Mouse (Mus musculus): ENCODE measurements at regions not wholly inside any gene's neighbourhood (a gene's known extent, or its start where the extent isn't known, plus 50 kb on each side); places are given as distances from the start of the nearest gene placed in this dataset.

DNA sequence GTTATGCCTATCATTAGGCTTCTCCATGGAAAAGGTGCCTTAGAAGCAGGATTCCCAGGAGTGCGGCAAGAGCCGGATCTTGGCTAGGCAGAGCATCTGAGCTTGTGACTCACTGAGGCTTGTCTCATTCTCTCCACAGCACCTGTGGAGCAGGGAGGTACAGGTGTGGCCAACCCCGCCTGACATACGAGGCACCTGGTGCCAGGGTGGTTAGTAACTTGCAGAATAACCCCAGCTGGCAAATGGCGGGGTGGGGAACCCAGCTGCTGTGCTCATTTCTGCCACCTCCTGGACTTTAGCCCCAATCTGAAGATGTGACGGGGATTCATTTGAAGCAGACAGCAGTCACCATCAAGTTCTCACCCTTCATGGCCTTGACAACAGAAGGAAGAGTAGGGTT is 96.2 kb downstream of the Pdgfra start:
- no peak for DNase-seq

DNA sequence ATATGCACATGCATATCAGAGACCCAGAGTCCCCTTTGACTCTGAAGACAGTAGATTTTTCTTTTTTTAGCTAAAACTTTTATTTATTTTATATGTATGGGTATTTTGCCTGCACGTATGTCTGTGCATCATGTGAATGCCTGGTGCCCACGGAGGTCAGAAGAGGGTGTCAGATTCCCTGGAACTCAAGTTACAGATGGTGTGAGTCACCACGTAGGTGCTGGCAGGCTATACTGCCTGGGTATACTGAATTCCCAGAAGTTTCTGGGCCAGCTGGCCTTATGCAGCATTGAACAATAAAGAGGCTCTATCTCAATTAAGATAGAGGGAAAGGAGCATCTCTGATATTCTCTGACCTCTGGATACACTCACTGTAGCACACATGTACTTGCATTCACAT is 97.6 kb downstream of the Pdgfra start:
- DNase-seq = no peak

DNA sequence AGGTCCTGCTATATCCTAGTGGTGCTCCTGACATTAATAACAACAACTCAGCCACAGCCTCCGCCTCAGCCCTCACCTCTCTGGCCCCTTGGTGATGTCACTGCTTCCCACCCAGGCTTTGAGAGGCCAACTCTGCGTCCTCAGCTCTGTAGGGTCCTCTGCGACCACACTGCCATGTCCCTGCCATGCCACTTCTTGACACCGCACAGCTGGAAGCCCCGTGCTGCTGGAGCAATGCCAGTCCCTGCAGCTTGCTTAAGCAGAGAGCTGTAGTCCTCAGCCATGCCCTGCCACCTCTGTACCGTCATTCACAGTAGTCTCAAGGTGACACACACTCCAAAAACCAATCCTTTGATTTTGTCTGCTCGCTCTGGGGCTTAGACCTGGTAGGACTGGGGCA is 101.3 kb downstream of the Pdgfra start:
- DNase-seq = peak in 1 of 2 experiments; percentile 9

DNA sequence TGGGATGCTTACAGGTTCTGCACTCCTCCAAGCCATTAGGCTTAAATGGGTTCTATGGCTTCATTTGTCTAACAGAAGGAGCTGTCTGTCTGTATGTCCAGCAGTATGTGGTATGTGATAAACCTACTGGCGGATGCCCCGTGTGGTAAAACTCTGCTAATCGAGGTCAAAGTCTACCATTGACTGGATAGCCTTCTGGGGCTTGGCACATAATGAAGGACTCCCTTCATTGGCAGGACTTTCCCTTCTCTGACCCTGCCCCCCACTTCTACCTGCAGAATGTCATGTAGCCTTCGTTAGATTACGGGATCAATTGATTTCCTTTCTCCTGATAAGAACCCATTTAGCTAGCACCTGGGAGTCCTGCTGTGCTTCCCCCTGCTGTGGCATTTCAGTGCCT is 101.7 kb downstream of the Pdgfra start:
- no peak for DNase-seq

DNA sequence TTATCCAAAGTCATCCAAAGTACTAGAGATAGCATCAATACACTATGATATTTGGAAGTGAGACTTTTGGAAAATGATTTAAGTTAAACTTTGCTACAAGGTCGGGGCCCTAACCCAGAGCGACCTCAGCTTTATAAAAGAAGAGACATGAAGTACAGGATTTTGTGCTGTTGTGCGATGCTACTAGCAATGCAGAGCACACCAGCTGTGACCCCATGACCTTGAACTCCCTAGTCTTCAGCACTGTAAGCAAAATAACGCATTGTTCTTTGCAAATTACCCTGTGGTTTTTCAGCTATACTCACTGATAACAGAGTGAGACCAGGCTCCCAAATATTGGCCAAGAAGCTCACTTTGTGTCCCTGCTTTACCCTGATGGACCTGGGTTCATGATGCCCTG is 104.1 kb downstream of the Pdgfra start:
- peak in 1 of 2 experiments; percentile 9 for DNase-seq

DNA sequence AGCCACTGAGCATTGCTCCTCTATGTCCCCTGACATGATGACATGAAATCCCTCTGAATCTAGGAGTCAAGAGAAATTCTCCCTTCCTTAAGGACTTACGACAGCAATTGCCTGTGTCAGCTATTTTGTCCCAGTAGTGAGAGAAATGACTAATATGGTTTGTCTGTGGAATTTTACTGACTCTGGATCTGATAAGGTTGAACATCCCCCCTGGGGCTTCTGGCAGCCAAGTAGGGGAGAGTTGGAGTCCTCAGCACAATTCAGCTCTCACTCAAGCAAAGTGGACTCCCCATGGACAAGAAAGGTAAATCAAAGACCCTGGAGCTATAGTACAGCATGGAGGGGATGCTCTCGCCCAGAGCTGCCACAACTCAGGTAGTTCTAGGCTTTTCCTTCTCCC is 105.0 kb downstream of the Pdgfra start:
- peak; percentile 10 to 32 for DNase-seq

DNA sequence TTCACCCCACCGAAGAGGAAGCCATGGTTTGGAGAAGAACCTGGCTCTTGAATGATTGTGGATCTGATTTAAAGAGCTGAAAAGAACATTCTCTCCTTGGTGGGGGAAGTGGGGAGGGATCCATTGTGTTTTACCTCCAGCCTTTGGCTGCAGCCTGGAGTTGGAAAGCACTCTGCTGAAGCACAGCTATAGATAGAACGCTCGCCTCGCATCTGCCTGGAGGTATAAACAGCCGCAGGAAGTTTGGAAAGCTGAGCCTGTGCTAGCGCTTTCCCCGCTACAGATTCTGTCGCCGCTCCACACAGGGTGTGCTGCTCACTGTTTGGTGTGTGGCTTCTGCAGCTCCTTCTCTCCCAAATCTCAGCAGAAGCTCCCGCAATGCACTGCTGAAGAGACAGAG is 108.2 kb downstream of the Pdgfra start:
- no peak for DNase-seq

DNA sequence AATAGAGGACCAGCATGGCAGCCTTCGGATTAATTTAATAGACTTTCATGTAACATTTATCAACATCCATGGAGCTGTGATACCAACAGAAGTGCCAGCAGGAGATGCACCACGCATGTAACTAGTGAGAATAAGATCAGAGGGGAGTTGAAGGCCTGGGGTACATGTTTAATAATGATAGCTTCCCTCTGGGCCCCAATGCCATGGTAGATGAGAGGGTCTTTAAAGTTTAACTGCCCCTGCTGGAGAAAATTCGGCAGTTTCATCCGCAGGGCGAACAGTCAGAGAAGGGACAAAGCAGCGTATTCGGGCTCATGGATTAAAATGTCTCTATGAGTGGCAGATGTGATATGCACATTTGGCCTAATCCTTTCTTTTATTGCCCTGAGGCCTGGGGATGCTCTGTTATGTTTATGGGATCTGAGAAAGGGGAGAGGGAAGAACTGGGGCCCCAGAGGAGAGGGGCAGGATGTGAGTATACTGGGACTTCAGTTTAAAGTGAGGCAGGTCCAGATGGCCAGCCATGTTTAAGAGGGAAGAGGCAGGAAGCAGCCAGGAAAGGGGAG is 114.1 kb downstream of the Pdgfra start:
- DNase-seq = no peak

DNA sequence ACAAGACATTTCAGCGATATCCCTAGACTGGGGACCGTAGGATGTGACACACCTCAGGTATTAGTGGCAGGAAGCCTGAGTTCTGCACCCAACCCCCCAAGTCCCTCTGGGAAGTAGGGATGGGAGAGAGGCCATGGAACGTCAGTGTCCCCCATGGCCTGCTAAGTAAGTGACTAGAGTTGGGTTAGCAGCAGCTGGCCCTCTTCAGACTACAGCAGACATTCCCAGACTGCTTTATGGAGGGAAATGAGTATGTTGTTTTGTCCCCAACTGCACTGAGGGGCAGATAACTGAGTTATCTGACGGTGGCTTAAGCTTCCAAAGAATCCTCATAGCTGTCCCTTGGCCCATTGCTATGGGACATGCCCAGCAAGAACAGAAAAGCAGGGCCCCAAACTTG is 114.8 kb downstream of the Pdgfra start:
- DNase-seq = no peak

DNA sequence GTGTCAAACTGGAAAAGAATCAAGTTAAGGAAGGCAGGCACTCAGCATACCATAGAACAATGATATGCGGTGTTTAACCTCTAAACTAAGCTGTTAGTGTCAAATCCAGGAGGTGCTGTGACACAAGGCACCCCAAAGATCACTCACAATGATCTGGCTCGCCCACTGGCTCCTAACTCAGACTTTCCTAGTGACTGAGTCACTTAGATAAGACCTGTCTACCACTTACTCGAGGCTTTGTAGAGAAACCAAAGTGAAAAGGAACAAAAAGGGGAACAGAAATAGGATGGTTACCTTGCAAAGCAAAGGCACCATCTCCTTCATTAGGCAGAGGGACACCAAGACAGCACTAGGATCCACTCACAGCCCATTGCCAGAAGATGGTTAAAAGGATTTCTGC is 115.7 kb downstream of the Pdgfra start:
- DNase-seq = no peak

DNA sequence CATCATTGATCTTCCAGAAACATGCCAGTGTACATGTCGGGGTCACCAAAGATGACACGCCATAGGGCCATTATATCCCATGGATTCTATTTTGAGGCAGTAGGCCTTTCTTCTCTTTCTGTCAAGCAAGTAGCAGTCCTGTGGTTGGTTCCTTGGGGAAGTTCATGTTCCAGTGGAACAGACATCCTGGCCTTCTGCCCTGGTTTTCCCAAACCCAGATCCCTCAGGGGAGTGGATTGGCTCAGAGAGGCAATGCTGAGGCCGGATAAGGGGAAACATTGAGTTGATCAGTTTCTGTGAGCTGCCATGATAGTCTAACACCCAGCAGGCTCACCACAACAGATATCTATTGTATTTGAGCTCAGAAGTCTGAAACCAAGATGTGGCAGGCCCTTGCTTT is 125.9 kb downstream of the Pdgfra start:
- DNase-seq = peak in 1 of 2 experiments; percentile 13

DNA sequence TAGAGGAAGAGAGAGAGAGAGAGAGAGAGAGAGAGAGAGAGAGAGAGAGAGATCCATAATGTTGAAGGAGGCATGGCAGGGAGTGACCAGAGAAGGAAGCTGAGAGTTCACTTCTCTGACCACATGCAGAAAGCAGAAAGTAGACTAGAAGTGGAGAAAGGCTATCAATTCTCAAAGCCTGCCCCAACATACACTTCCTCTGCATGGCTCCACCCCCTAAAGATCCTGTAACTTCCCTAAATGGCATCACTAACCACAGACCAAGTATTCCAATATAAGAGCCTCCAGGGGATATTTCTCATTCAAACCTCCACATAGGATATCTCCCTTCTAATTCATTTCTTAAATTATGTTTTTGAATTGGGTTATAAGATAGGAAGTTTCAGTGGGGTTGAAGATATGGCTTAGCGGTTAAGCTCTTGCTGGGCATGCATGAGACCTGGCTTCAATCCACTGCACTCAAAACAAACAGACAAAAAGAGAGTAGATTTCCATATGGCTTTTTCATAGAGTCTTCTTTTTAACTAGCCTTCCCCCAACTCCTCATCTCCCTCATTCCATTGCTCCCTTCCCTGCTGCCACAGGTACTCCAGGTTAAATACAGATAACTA is 127.6 kb downstream of the Pdgfra start:
- no peak for DNase-seq

DNA sequence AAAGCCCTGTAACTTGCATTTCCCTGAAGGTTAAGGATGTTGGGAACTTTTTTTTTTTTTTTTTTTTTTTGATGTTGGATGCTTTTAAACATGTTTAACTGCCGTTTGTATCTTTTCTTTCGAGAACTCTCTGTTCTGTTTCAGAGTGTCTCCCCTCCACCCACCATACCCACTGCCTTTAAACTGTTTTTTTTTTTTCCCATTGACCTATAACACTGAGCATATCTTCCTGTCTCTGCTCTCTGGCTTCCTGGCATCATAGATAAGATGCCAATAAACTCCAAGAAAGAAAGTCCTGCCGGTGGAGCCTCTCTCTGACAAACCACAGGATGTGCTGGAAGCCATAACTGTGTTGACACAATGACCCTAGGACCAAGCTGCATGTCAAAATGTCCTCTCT is 128.6 kb downstream of the Pdgfra start:
- no peak for DNase-seq

DNA sequence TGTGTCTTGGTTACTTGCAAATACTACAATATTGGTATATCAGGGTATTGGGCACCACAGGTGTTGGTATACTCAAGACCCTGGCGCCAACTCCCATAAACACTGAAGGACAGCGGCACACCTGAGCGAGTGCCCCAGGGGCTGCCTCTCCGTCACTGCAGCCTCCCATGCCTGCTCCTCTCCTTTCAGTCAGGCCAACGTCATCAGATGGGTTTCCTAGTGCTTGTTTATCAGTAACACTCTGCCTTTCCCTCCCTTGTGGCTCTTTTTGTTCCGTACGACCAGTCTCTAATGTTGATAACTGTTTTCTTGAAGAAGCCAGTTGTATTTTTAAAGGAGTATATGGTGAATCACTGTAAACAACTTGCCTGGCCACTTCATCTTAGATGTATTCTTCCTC is 129.4 kb downstream of the Pdgfra start:
- DNase-seq = no peak

DNA sequence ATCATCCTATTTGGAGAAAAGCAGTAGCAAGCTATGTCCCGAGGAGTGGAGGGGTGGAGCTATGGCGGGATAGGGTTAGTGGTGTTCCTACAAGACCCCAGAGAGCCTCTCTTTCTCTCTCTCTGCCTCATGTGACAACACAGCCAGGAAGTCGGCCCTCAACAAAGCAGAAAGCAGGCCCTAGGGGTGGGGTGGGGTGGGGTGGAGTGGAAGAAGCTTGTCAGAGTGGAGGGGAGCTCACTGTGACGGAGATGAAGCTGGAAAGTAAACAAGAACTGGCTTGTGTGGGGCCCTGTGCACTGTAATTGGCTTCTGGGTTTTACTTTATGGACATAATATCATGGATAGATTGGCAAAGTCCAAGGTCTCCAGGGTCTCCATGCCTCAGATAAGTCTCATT is 130.5 kb downstream of the Pdgfra start:
- DNase-seq = no peak

DNA sequence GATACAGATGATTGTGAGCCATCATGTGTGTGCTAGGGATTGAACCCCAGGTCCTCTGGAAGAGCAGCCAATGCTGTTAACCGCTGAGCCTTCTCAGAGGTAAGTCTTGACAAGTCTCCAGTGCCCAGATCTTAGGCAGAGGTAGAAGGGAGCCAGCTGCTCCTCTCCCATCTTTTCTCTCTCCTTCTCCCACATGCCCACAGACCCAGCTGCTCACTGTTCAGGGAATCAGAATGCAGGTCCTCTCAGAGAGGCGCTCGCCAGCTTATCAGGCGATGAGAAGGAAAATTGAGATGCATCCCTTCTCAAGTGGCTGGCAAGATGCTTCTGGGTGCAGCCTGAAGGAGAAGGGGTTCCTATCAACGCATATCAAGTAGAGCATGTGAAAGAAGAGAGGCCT is 131.7 kb downstream of the Pdgfra start:
- DNase-seq = no peak

DNA sequence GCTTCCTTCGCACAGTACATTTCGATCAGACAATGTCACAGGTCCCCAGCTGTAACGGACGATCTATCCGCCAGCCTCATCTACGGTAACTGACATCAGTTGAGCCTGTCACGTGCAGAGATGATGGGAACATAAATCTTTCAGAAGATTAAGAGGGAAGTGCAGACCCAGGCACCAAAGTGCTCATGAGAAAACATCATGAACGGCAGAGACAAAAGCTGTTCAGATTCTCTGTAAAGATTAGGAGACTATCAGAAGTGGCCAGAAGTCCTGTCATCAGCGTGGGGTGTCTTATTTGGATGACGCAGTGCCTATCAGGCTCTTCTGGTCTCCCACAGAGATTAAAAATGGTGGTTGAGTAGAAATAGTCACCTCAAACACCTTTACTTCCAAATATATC is 133.9 kb downstream of the Pdgfra start:
- no peak for DNase-seq

DNA sequence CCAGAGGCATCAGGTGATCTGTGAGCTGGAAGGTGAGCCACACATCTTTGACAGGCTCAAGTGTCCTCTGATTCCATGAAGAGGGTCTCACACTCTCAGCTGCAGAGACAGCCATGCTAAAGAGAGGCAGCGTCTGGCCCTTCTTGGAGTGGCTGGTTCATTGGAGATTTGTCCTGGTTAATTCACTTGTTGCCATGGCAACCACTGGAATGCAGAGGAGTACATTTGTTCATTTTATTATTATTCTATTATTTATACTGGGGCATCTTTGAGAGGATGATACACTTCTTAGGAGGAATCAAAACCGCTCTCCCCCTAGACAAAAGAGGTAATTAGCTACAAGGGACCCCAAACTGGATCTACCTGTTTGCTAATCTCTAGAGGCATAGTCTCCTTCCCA is 143.6 kb downstream of the Pdgfra start:
- no peak for DNase-seq

DNA sequence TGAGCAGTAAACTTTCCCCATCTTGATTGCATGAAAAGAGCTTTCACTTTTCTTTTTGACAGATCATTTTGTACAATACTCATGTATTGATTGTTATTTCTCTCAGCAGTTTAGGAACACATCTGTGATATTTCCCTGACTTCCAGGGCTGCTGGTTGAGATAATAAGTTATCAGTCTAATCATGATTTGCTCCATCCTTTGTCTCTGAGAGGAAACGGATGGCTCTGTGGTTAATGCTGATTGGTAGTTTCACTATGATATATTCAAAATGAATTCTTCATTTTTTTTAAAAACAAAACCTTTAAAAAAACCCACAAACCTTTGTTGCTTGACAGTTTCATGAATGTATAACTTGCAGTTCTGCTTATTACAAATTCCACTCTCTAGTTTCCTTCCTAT is 160.8 kb downstream of the Pdgfra start:
- no peak for DNase-seq

DNA sequence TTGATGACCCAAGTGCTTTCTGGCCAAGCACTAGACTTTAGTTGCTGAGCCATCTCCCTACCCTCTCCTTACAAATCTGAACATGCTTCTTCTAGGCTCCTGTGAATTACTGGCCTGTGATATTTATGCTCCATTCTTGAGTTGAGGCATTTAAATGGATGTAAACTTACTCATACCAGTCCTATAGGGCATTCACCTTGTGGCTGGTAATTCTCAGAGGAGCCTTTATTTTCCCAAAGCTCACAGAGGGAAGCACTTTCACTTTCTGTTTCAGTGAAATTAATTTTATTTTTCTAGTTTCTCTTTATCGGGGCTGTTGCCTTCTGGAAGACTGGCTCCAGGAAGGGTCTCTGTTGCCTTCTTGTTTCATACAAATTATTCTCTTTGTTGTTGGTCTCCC is 163.9 kb downstream of the Pdgfra start:
- no peak for DNase-seq

DNA sequence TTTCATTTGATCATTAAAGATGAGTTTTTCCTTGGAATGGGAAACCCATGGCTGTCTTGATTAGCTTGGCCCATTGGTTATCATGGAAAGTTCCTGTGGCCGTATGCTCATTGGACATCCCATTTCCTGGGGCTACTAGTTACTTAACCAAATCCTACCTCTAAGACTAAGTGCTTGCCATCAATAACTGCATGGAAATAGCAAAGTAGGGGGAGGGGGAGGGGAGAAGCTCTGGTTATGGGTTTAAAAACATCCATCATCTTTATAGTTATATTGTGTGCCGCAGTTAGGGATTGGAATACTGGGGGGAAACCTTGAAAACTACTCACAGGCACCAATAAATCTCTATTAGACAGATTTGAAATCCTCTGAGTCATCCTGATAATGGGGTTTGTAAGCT is 168.4 kb downstream of the Pdgfra start:
- peak in 1 of 2 experiments; percentile 30 for DNase-seq

DNA sequence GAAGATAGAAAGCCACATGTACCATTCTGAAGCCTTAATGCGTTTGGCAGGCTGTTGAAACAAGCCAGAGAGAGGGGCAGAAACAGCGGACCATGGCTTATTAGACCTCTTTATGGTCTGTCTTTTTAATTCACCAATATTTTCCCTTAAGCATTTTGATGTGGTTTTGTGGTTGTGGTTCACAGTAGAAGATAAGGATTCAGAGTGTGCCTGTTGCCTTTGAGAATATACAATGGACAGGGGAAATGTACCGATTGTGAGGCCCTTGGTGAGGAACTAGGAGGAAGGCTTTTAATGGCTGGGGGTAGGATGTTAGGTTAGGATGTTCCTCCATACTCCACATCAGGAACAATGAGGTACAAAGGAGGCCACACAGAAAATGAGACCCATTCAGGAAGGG is 182.0 kb downstream of the Pdgfra start:
- DNase-seq = no peak

DNA sequence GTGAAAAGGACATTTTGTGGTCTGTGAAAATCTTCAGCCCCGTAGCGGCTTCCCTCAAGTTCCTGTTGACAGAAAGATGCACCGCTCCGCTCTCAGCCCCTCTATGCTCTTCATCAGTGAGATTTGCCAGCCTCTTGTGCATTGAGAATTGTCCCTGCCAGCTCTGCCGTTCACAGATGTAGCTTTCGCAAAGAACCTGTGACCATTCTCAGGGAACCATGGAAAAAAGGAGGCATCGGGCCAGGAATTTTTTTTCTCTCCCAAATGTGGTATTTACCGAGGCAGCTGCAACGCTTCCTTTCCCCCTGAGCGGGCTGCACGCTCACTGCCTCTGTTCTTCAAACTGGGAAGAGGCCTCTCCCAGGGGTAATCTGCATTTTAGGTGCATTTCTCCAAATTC is 184.4 kb downstream of the Pdgfra start:
- no peak for DNase-seq

DNA sequence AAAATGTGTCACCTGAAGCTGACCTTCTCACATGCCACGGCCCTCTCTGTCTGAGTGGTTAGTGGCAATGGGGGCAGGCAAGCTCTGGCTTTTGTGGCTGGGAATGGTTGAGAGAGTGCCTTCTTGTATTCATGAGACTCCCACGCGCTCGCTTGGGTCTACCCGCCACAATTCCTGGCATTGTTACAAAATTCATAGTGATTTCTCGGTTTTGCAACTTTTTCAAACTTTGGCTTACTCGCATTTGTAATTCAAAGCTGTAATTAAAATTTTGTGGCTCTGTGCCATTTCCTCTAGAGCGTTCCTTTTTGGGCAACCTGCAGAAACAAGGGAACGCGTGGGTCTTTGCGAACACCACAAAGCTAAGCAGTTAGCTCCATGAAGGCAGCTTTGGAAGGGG is 186.3 kb downstream of the Pdgfra start:
- DNase-seq = no peak

DNA sequence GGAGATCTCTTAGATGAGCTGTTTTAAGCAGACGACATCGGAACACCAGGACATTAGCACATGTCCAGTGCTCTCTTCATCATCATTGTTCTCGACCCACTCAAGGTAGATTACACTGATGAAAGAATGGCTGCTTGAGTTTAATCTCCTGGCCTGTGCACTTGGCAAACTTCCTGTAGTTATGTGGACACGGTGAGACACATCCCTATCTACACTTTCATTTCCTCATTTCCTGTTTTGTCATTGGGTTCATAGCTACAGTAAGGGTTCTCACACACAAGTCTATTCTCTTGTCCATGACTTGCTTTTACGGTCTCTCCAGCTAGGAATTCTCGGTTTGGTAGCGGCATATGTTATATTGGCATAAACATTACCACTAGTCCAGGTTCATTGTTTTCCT is 190.5 kb downstream of the Pdgfra start:
- DNase-seq = no peak
